Mouse (Mus musculus) macrophage (primary cell): Measurements from ENCODE around the gene Kcnip4. TPM values are rescaled to one million over a fixed set of nuclear protein-coding genes. Genes with fewer than 3 reads are reported as not detected.

Source experiments
- H3K27ac ChIP-seq: fragments of 350-480 bp; formaldehyde crosslinking; 2 replicates; pipeline ENCODE4 v1.9.0; 2021
- H3K36me3 ChIP-seq: fragments of 350-480 bp; formaldehyde crosslinking; 2 replicates; pipeline ENCODE4 v1.9.0; 2021; ENCODE audit errors: inconsistent target
- H3K4me3 ChIP-seq: fragments of 350-480 bp; formaldehyde crosslinking; 2 replicates; pipeline ENCODE4 v1.9.0; 2021; ENCODE audit errors: inconsistent target
- H3K79me2 ChIP-seq: fragments of 350-480 bp; formaldehyde crosslinking; 2 replicates; pipeline ENCODE4 v1.9.0; 2021; ENCODE audit errors: inconsistent target
- WGBS: methylation state at CpG from one replicate; pipeline ENCODE4 v1.1.7; 2026; ENCODE audit warnings: inconsistent platforms; ENCODE audit not compliant: missing documents; 5-methylcytosine and 5-hydroxymethylcytosine counted together
- polyA plus RNA-seq: library from polyadenylated mRNA; stranded (reverse); fragments of 250-400 nt; gene quantifications from 3 replicates; pipeline ENCODE4 v1.2.4, GENCODE M21; 2018; ENCODE audit warnings: inconsistent platforms

Kcnip4 gene
- polyA plus RNA-seq, 1 experiment from 2014 or later = not detected

GRCm38 (mm10) chr5:49247081-49247480 lies 277.6 kb downstream of the Kcnip4 start:
- 96% methylated on average over 2 of the region's 2 CpGs for WGBS
- H3K36me3 ChIP-seq = no peaks in the 10 kb centered on the region
- no peaks in the 10 kb centered on the region for H3K79me2 ChIP-seq
- H3K27ac ChIP-seq = no peak overlapping the region
- H3K4me3 ChIP-seq = no peak overlapping the region

- Histone ChIP-seq H3K36me3 (no peaks in the 10 kb centered on the region), H3K4me3 (no peak overlapping the region), H3K79me2 (no peaks in the 10 kb centered on the region), H3K27ac (no peak overlapping the region)
- 74% methylated on average over 4 of the region's 4 CpGs for WGBS
Measured at GRCm38 (mm10) chr5:49244414-49244813, 280.3 kb downstream of the Kcnip4 start.

GRCm38 (mm10) chr5:49241708-49242107 lies 283.0 kb downstream of the Kcnip4 start:
- no peaks in the 10 kb centered on the region for H3K79me2 ChIP-seq
- H3K36me3 ChIP-seq = no peaks in the 10 kb centered on the region
- WGBS = 94% methylated on average over 6 of the region's 6 CpGs
- no peak overlapping the region for H3K4me3 ChIP-seq
- H3K27ac ChIP-seq = no peak overlapping the region

- 68% methylated on average over 4 of the region's 4 CpGs for WGBS
Measured at GRCm38 (mm10) chr5:49201164-49201756, 323.4 kb downstream of the Kcnip4 start.

GRCm38 (mm10) chr5:49188236-49188635 lies 336.5 kb downstream of the Kcnip4 start:
- Histone ChIP-seq H3K4me3 (no peak overlapping the region), H3K79me2 (no peaks in the 10 kb centered on the region), H3K36me3 (no peaks in the 10 kb centered on the region), H3K27ac (no peak overlapping the region)
- WGBS = 73% methylated on average over 1 of the region's 1 CpGs

More at GRCm38 (mm10) chr5:49201164-49201756, 323.4 kb downstream of the Kcnip4 start:
- H3K36me3 ChIP-seq = no peaks in the 10 kb centered on the region
- no peak overlapping the region for H3K27ac ChIP-seq
- H3K79me2 ChIP-seq = no peaks in the 10 kb centered on the region
- no peak overlapping the region for H3K4me3 ChIP-seq

- Histone ChIP-seq H3K79me2 (no peaks in the 10 kb centered on the region), H3K36me3 (no peaks in the 10 kb centered on the region), H3K27ac (no peak overlapping the region), H3K4me3 (no peak overlapping the region)
- WGBS = 81% methylated on average over 2 of the region's 2 CpGs
Measured at GRCm38 (mm10) chr5:49150116-49150811, 374.4 kb downstream of the Kcnip4 start.

- Histone ChIP-seq H3K27ac (no peak overlapping the region), H3K36me3 (no peaks in the 10 kb centered on the region), H3K79me2 (no peaks in the 10 kb centered on the region), H3K4me3 (no peak overlapping the region)
- 72% methylated on average over 2 of the region's 2 CpGs for WGBS
Measured at GRCm38 (mm10) chr5:49149684-49150083, 375.0 kb downstream of the Kcnip4 start.

- H3K4me3 ChIP-seq = no peak overlapping the region
- no peaks in the 10 kb centered on the region for H3K36me3 ChIP-seq
- H3K27ac ChIP-seq = no peak overlapping the region
- WGBS = 75% methylated on average over 5 of the region's 5 CpGs
- no peaks in the 10 kb centered on the region for H3K79me2 ChIP-seq
Measured at GRCm38 (mm10) chr5:49095432-49095831, 429.3 kb downstream of the Kcnip4 start.

GRCm38 (mm10) chr5:49094945-49095344 lies 429.8 kb downstream of the Kcnip4 start:
- Histone ChIP-seq H3K27ac (no peak overlapping the region), H3K4me3 (no peak overlapping the region), H3K79me2 (no peaks in the 10 kb centered on the region), H3K36me3 (no peaks in the 10 kb centered on the region)
- WGBS = 89% methylated on average over 2 of the region's 2 CpGs

- WGBS = 73% methylated on average over 3 of the region's 3 CpGs
- Histone ChIP-seq H3K27ac (no peak overlapping the region), H3K79me2 (no peaks in the 10 kb centered on the region), H3K4me3 (no peak overlapping the region), H3K36me3 (no peaks in the 10 kb centered on the region)
Measured at GRCm38 (mm10) chr5:49094306-49094705, 430.4 kb downstream of the Kcnip4 start.

- no peaks in the 10 kb centered on the region for H3K79me2 ChIP-seq
- no peak overlapping the region for H3K4me3 ChIP-seq
- 4% methylated on average over 6 of the region's 6 CpGs for WGBS
- H3K27ac ChIP-seq = no peak overlapping the region
- H3K36me3 ChIP-seq = no peaks in the 10 kb centered on the region
Measured at GRCm38 (mm10) chr5:49090122-49090680, 434.5 kb downstream of the Kcnip4 start.

GRCm38 (mm10) chr5:49065646-49066045 lies 459.1 kb downstream of the Kcnip4 start:
- H3K27ac ChIP-seq = no peak overlapping the region
- H3K36me3 ChIP-seq = no peaks in the 10 kb centered on the region
- no peaks in the 10 kb centered on the region for H3K79me2 ChIP-seq
- WGBS = 9% methylated on average over 1 of the region's 1 CpGs
- no peak overlapping the region for H3K4me3 ChIP-seq

GRCm38 (mm10) chr5:49058926-49059325 lies 465.8 kb downstream of the Kcnip4 start:
- Histone ChIP-seq H3K27ac (no peak overlapping the region), H3K36me3 (no peaks in the 10 kb centered on the region), H3K4me3 (no peak overlapping the region), H3K79me2 (no peaks in the 10 kb centered on the region)

- Histone ChIP-seq H3K4me3 (no peak overlapping the region), H3K79me2 (no peaks in the 10 kb centered on the region), H3K36me3 (no peaks in the 10 kb centered on the region), H3K27ac (no peak overlapping the region)
- WGBS = 78% methylated on average over 4 of the region's 4 CpGs
Measured at GRCm38 (mm10) chr5:49057636-49058340, 466.9 kb downstream of the Kcnip4 start.

- Histone ChIP-seq H3K27ac (no peak overlapping the region), H3K4me3 (no peak overlapping the region), H3K36me3 (no peaks in the 10 kb centered on the region), H3K79me2 (no peaks in the 10 kb centered on the region)
- 100% methylated on average over 1 of the region's 1 CpGs for WGBS
Measured at GRCm38 (mm10) chr5:49047960-49048359, 476.7 kb downstream of the Kcnip4 start.
